In genomic region chr4:132509621-132510296, GRCm38 (mm10) we compare ENCODE assay signal across 1 mouse cellular context.
TF ChIP-seq lines count a peak whose summit lies in the region.

No protein-coding gene starts in this region.

TF ChIP-seq in CH12.LX, 34 proteins besides CTCF, POLR2A, EP300 and RAD21:
- peak; percentile 92 for TF ChIP-seq MAZ (IDR thresholded peaks at IDR 0.05; ENCODE audit: low read depth, low read length)
- TF ChIP-seq ETS1 (conservative IDR thresholded peaks at IDR 0.05; ENCODE audit: low read depth, low read length) = no peak
- TF ChIP-seq NELFE (IDR thresholded peaks at IDR 0.05; ENCODE audit: low read depth, low read length) = 0 out of 2 replicates have a peak, but pooled peaks have one; percentile 43
- 0 out of 2 replicates have a peak, but pooled peaks have one; percentile 12 for TF ChIP-seq SIN3A (IDR thresholded peaks at IDR 0.05; ENCODE audit: low read length)
- 0 out of 2 replicates have a peak, but pooled peaks have one; percentile 3 for TF ChIP-seq RCOR1 (conservative IDR thresholded peaks at IDR 0.05; ENCODE audit: low read depth, low read length)
- no peak for TF ChIP-seq GABPA (IDR thresholded peaks at IDR 0.05; ENCODE audit: insufficient replicate concordance, low read depth, low read length)
- no peak for TF ChIP-seq USF2 (conservative IDR thresholded peaks at IDR 0.05; ENCODE audit: low read depth, low read length)
- no peak for TF ChIP-seq SMC3 (IDR thresholded peaks at IDR 0.05; ENCODE audit: low read depth, low read length)
- TF ChIP-seq IRF4 (IDR thresholded peaks at IDR 0.05; ENCODE audit: low read depth, low read length) = 0 out of 2 replicates have a peak, but pooled peaks have one; percentile 13
- no peak; the same call in 1 of the 2 replicates for TF ChIP-seq CHD2 (IDR thresholded peaks at IDR 0.05; ENCODE audit: low read length)
- TF ChIP-seq MXI1 (IDR thresholded peaks at IDR 0.05; ENCODE audit: low read depth, low read length) = peak; percentile 51
- 0 out of 2 replicates have a peak, but pooled peaks have one; percentile 16 for TF ChIP-seq ELF1 (IDR thresholded peaks at IDR 0.05; ENCODE audit: low read depth, low read length)
- no peak; the same call in 1 of the 2 replicates for TF ChIP-seq ZMIZ1 (IDR thresholded peaks at IDR 0.05; ENCODE audit: low read depth, low read length)
- TF ChIP-seq MEF2A (IDR thresholded peaks at IDR 0.05; ENCODE audit: borderline replicate concordance, low read depth, low read length) = peak; percentile 26
TF ChIP-seq in CH12.LX: peak in this region for 8.
